ENCODE assay signal across 23 mouse cellular contexts in genomic region chr9:56662946-56663345, GRCm38 (mm10).
A peak's percentile ranks its signal among the peaks of the same experiment; 100 is the strongest.
DNase-seq lines count a peak whose midpoint lies in the region; ATAC-seq lines count a peak whose summit lies in the region.
"Had no signal": no experiment of that assay in that cellular context is flagged by ENCODE, and none has a peak within 500 bp of the region (broad histone marks: within the 10 kb centered on the region; RNA-seq: fewer than 3 reads in every experiment).

No protein-coding gene starts in this region.

- DNase-seq in layer of hippocampus, adult 11-12 months (ENCODE audit: low spot score) = peak; percentile 58
- no peak for DNase-seq in layer of hippocampus, postnatal 25 days (ENCODE audit: extremely low spot score in 1 of 2, low spot score in 1 of 2)
- peak; percentile 61 to 79 for DNase-seq in left cerebral cortex, postnatal 14 days (ENCODE audit: low spot score in 2 of 2)
- DNase-seq in left cerebral cortex, adult 11 months (ENCODE audit: low spot score) = no peak
- DNase-seq in frontal cortex, postnatal 36 days (ENCODE audit: low spot score in 2 of 2) = peak; percentile 54 to 66
- DNase-seq in right cerebral cortex, postnatal 25 days = peak; percentile 70
- DNase-seq: adrenal gland, adult 2 months; B cell, adult 2 months; cerebellum, adult 2 months; cerebellum, postnatal 36 days; gastrocnemius, postnatal 14 days; heart, adult 11 months; heart, postnatal 10 days; kidney, adult 9 months; kidney, postnatal 36 days; liver, embryonic 13.5 days; lung, adult 2 months; lung, postnatal 14 days; thymus, adult 2 months; thymus, postnatal 4 days had no signal

- ATAC-seq in CD4-positive, CD25-positive, alpha-beta regulatory T cell, adult 4 months = no peak
- ATAC-seq: hindbrain, embryonic 16.5 days; intestine, embryonic 15.5 days had no signal

- intact Hi-C loops in left cerebral cortex, postnatal 14 days (cut with DNase I) = no loop called here

Comparison
In these comparisons a context has a peak if more than half of its experiments do, and no peak if none do; other contexts are left out.
1. DNase-seq: peak in layer of hippocampus, adult 11-12 months (single experiment), left cerebral cortex, postnatal 14 days (2 of 2), frontal cortex, postnatal 36 days (2 of 2) and right cerebral cortex, postnatal 25 days (single experiment); none in layer of hippocampus, postnatal 25 days (0 of 2) and left cerebral cortex, adult 11 months (single experiment).